Mouse (Mus musculus) ES-E14 (cell line): ENCODE measurements around the gene Afmid. TPM values are rescaled to one million over a fixed set of nuclear protein-coding genes. Genes with fewer than 3 reads are reported as not detected.

Source experiments
- DNase-seq: peaks from one replicate; pipeline ENCODE4 v3.0.0-alpha.2; 2013; ENCODE audit warnings: low read depth, low spot score
- H3K27ac ChIP-seq: 2 replicates; pipeline ENCODE4 v1.5.1; 2012; ENCODE audit warnings: low read depth, mild to moderate bottlenecking, low read length, moderate library complexity, mixed read lengths; ENCODE audit not compliant: poor library complexity, insufficient read depth, severe bottlenecking
- H3K36me3 ChIP-seq: 2 replicates; pipeline ENCODE4 v1.6.1; 2012; ENCODE audit warnings: mild to moderate bottlenecking, low read length, moderate library complexity, mixed read lengths; ENCODE audit not compliant: control insufficient read depth, poor library complexity, insufficient read depth, severe bottlenecking
- H3K4me1 ChIP-seq, 2 experiments: fragments of 150-350 bp in 1 of 2; sonication (generic) in 1 of 2; 2 replicates each; pipeline ENCODE4 v1.6.1; 2012; ENCODE audit warnings: low read length in 2 of 2, mild to moderate bottlenecking in 1 of 2, mixed read lengths in 1 of 2; ENCODE audit not compliant: control insufficient read depth in 2 of 2, insufficient read depth in 2 of 2, poor library complexity in 1 of 2
- H3K4me3 ChIP-seq, 2 experiments: fragments of 150-350 bp in 1 of 2; sonication (generic) in 1 of 2; 2 replicates each; pipeline ENCODE4 v1.5.1; 2012; ENCODE audit warnings: low read length in 2 of 2, low read depth in 1 of 2, mild to moderate bottlenecking in 1 of 2, mixed read lengths in 1 of 2; ENCODE audit not compliant: insufficient read depth in 1 of 2, poor library complexity in 1 of 2, severe bottlenecking in 1 of 2
- H3K9ac ChIP-seq: 2 replicates; pipeline ENCODE4 v1.6.1; 2012; ENCODE audit warnings: low read depth, mild to moderate bottlenecking, low read length, mixed read lengths; ENCODE audit not compliant: poor library complexity, insufficient read depth, severe bottlenecking
- H3K9me3 ChIP-seq: fragments of 150-350 bp; sonication (generic); 2 replicates; pipeline ENCODE4 v1.6.1; 2012; ENCODE audit warnings: low read depth, mild to moderate bottlenecking, low read length; ENCODE audit not compliant: control insufficient read depth, insufficient read depth
- CHD2 ChIP-seq: IDR thresholded peaks from 2 replicates; pipeline ENCODE4 v1.6.1; 2014; ENCODE audit warnings: mild to moderate bottlenecking, low read depth, low read length, inconsistent platforms
- HCFC1 ChIP-seq: IDR thresholded peaks from 2 replicates; pipeline ENCODE4 v1.6.1; 2012; ENCODE audit warnings: low read length, inconsistent platforms, borderline replicate concordance; ENCODE audit not compliant: insufficient read depth
- MAFK ChIP-seq: IDR thresholded peaks from 2 replicates; pipeline ENCODE4 v1.6.1; 2014; ENCODE audit warnings: mild to moderate bottlenecking, low read depth, low read length, inconsistent platforms; ENCODE audit not compliant: insufficient read depth
- ZC3H11A ChIP-seq: IDR thresholded peaks from 2 replicates; pipeline ENCODE4 v1.6.1; 2012; ENCODE audit warnings: low read depth, mild to moderate bottlenecking, inconsistent platforms, low read length, borderline replicate concordance
- ZNF384 ChIP-seq: IDR thresholded peaks from 2 replicates; pipeline ENCODE4 v1.6.1; 2012; ENCODE audit warnings: low read depth, low read length, inconsistent platforms
- in situ Hi-C, 2 experiments: fragments of 600-800 bp; cut with MboI; formaldehyde crosslinking; loops; one replicate each; pipeline ENCODE4 v1.15.1; 2025; ENCODE audit warnings: low sequenced_read_pairs in 2 of 2, inconsistent platforms in 1 of 2; ENCODE audit not compliant: unreplicated experiment in 2 of 2
- total RNA-seq: library from RNA; depleted of rRNA; stranded (reverse); fragments of 300-350 nt; gene quantifications from 2 replicates; pipeline ENCODE4 v1.2.3, GENCODE M21; 2012

Gene Afmid
- total RNA-seq, 1 experiment = 1.8 TPM

- in situ Hi-C loops = loop anchor here in 1 of 2 experiments (25.0 kb wide), 1 partner anchor 374 kb away; the partner anchor contains the start of gene Cyth1
- H3K4me1 ChIP-seq = peaks cover 12 to 39% of the 10 kb centered on the region in 2 experiments; a peak in 3 of 4 replicates
Measured at GRCm38 (mm10) chr11:117863174-117863856, 37.6 kb downstream of the Afmid start.

GRCm38 (mm10) chr11:117864805-117865204 lies 39.1 kb downstream of the Afmid start:
- Histone ChIP-seq H3K36me3 (no peaks in the 10 kb centered on the region), H3K9ac (no peak overlapping the region), H3K4me1 (peaks cover 8 to 31% of the 10 kb centered on the region in 2 experiments; a peak in 3 of 4 replicates), H3K4me3 (no peak overlapping the region), H3K9me3 (no peaks in the 10 kb centered on the region), H3K27ac (no peak overlapping the region)
- in situ Hi-C loops = loop anchor here in 1 of 2 experiments (25.0 kb wide), 1 partner anchor 372 kb away; the partner anchor contains the start of gene Cyth1
- no peak for DNase-seq
- TF ChIP-seq HCFC1 (no peak), CHD2 (no peak), ZNF384 (no peak), ZC3H11A (no peak), MAFK (no peak)

More at GRCm38 (mm10) chr11:117863174-117863856, 37.6 kb downstream of the Afmid start:
- no peak for TF ChIP-seq MAFK
- TF ChIP-seq ZC3H11A = 0 out of 2 replicates have a peak, but pooled peaks have one; percentile 32
- no peak for TF ChIP-seq CHD2
- no peak for TF ChIP-seq HCFC1
- no peak for TF ChIP-seq ZNF384
- Histone ChIP-seq H3K27ac (no peak overlapping the region), H3K36me3 (peaks cover 5% of the 10 kb centered on the region; the same call in 1 of the 2 replicates), H3K9ac (no peak overlapping the region), H3K4me3 (no peak overlapping the region), H3K9me3 (no peaks in the 10 kb centered on the region)
- DNase-seq = no peak

- H3K36me3 ChIP-seq = no peaks in the 10 kb centered on the region
- H3K9me3 ChIP-seq = no peaks in the 10 kb centered on the region
- H3K4me3 ChIP-seq = no peak overlapping the region
- in situ Hi-C loops = loop anchor here in 1 of 2 experiments (25.0 kb wide), 1 partner anchor 371 kb away; the partner anchor contains the start of gene Cyth1
- no peak overlapping the region for H3K9ac ChIP-seq
- H3K4me1 ChIP-seq = peaks cover 6 to 24% of the 10 kb centered on the region in 2 experiments; a peak in 3 of 4 replicates
- no peak for DNase-seq
- no peak for TF ChIP-seq ZNF384
- TF ChIP-seq ZC3H11A = no peak
- TF ChIP-seq MAFK = no peak
- no peak for TF ChIP-seq CHD2
- no peak for TF ChIP-seq HCFC1
- H3K27ac ChIP-seq = no peak overlapping the region
Measured at GRCm38 (mm10) chr11:117865988-117866387, 40.3 kb downstream of the Afmid start.

- peak overlapping the region; percentile 58; the same call in 1 of the 2 replicates for H3K9ac ChIP-seq
- peak overlapping the region; percentile 18 to 54; a peak in 3 of 4 replicates for H3K4me3 ChIP-seq
- no peak overlapping the region for H3K27ac ChIP-seq
- peak; percentile 86 for DNase-seq
- in situ Hi-C loops = loop anchor here in 1 of 2 experiments (5.0 to 25.0 kb wide), 2 partner anchors 211 to 366 kb away; partner anchors contain the start of gene Cyth1
- no peak for TF ChIP-seq MAFK
- TF ChIP-seq ZC3H11A = peak; percentile 97
- no peak for TF ChIP-seq CHD2
- TF ChIP-seq HCFC1 = peak; percentile 39; the same call in 1 of the 2 replicates
- peaks cover 8 to 22% of the 10 kb centered on the region in 2 experiments; a peak in 3 of 4 replicates for H3K4me1 ChIP-seq
- H3K36me3 ChIP-seq = no peaks in the 10 kb centered on the region
- no peaks in the 10 kb centered on the region for H3K9me3 ChIP-seq
Measured at GRCm38 (mm10) chr11:117870688-117871365, 45.1 kb downstream of the Afmid start.
